Mouse (Mus musculus) layer of hippocampus, postnatal 36 days (tissue): ENCODE measurements around the gene Phc2. TPM values are rescaled to one million over a fixed set of nuclear protein-coding genes. Genes with fewer than 3 reads are reported as not detected.

Experiments
- DNase-seq, 2 experiments: peaks; one replicate each; pipeline ENCODE4 v3.0.0; 2022
- total RNA-seq, 2 experiments: library from RNA; stranded (reverse); gene quantifications; 2 replicates each; pipeline ENCODE4 v1.2.3; 2021

Phc2 gene
- total RNA-seq, 2 experiments from 2014 or later = 91.4 to 96.9 TPM

- DNase-seq = no peak
These were observed 88.6 kb downstream of the Phc2 start for GRCm38 (mm10) chr4:128743031-128743626.

DNA sequence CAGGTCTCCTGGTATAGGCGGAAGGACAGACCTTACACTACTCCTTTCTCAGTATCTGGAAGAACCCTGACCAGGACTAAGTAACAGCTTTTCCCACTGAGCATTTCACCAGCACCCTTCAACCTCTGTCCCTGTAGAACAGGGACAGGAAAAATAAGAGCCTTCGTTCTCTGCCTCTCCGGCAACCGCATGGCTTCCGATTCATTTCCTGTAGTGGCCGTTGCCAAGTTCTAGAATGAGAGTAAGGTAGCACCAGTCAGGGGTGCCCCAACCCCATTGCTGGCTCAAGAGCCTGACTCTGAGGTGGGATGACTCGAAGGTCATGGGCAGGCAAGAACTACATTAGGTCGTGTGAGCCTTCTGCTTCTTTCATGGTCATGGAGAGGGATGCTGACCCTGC, 90.7 kb downstream of the Phc2 start:
- no peak for DNase-seq

DNA sequence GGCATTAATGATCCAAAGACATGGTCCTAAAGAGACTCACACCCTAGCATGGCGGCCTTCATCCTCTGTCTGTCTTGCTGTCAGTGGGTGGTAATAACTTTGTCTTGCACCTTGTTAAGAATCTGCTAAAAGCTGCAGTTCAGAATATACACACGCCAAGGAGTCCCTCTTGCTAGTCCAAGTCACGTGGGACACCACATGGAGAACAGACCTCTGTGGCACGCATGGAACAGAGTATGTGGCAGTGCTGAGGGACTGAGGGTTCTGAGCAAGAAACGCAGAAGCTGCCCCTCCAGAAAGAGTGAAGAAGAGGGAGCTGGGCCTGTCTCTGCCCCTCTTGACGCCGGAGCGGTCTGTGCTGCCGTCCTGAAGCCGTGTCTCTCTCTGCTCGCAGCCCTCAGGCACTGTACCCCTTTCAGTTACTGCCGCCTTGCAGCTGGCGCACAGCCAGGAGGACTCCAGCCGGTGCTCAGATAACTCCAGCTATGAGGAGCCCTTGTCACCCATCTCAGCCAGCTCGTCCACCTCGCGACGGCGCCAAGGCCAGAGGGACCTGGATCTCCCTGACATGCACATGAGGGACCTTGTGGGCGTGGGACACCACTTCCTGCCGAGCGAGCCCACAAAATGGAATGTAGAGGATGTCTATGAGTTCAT, 93.2 kb downstream of the Phc2 start:
- no peak for DNase-seq

- DNase-seq = no peak
These were observed 93.8 kb downstream of the Phc2 start for GRCm38 (mm10) chr4:128748309-128748708.

DNA sequence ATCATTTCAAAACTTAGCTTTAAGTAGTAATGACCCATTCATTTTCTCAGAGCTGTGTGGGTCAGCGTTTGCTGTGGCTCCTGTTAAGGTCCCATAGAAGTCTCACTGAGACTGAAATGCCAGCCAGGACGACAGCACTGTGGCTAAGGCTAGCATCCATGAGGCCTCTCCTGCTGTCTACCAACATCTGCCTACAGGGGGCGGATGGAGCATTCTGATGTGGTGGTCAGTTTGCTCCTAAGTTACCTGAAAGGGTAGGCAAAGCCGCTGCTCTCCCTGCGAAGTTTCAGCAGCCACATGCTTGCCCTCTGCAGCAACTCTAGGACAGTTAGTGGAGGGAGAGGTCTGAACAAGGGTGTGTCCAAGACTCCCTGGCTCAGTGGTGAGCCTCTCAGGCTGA, 96.5 kb downstream of the Phc2 start:
- no peak for DNase-seq

GRCm38 (mm10) chr4:128752031-128752757, 97.7 kb downstream of the Phc2 start:
- DNase-seq = no peak

GRCm38 (mm10) chr4:128753571-128753970, 99.1 kb downstream of the Phc2 start:
- DNase-seq = no peak

DNA sequence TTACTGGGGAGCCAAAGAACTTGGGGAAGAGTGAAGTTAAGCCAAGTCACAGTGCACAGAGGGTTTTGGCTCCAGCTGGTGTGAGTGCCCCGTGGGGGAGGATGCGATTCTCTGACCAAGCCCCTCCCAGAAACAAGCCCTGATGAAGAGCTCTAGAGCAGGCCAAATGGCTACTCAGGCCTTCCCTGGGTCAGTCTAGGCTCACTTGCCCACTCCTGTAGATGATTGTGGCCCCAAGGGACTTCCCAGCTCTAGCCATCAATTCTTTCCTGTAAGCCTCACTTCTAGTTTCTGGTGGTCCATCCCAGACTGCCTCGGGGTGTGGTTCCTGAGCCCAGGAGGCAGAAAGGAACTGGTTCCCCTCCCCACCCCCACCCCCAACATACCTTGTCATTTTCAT, 100.6 kb downstream of the Phc2 start, which contains the start of gene A3galt2:
Gene A3galt2, plus strand, starts transcription at position 301 of the 400 bp plus-strand sequence.
- no peak for DNase-seq

GRCm38 (mm10) chr4:128755900-128756299, 101.4 kb downstream of the Phc2 start:
- DNase-seq = no peak

- no peak for DNase-seq
These were observed 104.7 kb downstream of the Phc2 start for GRCm38 (mm10) chr4:128759214-128759613.

- no peak for DNase-seq
These were observed 105.5 kb downstream of the Phc2 start for GRCm38 (mm10) chr4:128760029-128760428.

GRCm38 (mm10) chr4:128766929-128767328, 112.4 kb downstream of the Phc2 start:
- DNase-seq = no peak

GRCm38 (mm10) chr4:128768120-128768519, 113.6 kb downstream of the Phc2 start:
- DNase-seq = no peak

DNA sequence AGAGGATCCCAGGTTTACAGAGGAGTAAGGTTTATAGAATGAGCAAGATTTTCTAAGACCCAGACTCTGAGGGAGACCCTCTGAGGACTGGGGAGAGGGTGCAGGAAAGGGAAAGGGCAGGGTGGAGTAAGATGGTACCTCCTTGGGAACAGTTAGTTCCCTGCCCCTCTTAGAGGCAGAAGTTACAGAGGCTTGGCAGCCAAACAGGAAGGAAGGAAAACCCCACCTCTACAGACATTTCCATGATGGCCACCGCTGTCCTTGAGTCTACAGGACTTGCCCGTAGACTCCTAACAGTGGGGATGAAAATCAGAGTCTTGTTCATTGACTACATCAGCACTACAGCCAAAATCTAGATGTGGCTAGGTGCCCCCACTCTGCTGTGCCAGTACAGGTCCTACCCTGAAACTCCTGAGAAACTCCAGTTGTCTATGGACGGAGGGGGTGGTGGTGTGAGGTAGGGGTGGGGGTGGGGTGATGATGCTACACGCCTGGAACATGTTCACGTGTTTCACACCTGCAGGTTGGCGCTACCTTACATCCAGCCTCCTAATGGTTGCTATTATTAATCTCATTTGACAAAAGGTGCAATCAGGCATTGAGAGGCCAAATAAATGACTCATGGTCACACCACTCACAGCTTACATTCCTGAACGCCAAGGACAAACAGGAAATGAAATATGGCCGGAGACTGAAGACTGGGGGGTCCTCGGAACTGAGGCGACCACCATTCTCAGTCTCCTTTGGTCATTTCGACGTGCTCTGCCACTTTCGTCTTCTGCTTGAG, 115.3 kb downstream of the Phc2 start:
- DNase-seq = no peak

DNA sequence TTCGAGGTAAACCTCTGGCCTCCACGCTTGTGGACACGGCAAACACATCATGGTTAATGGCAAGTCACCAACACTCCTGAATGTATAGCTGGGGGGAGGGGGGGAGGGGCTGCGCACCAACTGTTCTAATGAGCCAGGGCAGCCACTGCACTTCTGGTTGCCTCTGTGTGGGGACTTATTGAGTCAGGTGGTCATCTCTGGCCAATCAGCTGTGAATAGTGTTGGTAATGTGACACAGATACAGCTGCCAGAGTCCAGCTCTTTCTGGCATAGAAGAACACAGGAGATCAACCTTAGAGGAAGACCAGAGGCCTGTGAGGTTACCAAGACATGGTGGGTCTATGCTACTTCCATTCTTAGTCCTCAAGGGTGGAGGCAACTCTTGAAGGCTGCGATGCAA, 116.2 kb downstream of the Phc2 start:
- DNase-seq = no peak

GRCm38 (mm10) chr4:128773820-128774219, 119.3 kb downstream of the Phc2 start:
- DNase-seq = no peak

DNA sequence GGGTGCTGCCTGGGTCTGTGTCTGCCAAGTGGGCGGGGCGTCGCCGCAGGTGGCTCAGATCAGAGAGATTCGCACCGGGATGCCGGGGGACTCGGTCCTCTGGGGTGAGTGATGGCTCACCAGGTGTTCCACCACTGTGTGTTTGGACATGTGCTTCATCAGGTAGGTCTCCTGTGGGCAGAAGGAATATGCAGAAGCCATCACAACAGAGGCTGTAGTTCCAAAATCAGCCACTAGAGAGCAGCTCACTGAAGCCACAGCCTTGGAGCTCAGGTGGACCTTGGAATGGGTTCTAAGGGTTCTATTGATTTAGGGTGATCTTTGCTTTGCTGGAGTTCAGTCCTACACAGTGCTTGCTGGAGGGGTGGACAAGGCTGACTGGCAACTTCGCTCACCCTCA, 120.0 kb downstream of the Phc2 start:
- no peak for DNase-seq

DNA sequence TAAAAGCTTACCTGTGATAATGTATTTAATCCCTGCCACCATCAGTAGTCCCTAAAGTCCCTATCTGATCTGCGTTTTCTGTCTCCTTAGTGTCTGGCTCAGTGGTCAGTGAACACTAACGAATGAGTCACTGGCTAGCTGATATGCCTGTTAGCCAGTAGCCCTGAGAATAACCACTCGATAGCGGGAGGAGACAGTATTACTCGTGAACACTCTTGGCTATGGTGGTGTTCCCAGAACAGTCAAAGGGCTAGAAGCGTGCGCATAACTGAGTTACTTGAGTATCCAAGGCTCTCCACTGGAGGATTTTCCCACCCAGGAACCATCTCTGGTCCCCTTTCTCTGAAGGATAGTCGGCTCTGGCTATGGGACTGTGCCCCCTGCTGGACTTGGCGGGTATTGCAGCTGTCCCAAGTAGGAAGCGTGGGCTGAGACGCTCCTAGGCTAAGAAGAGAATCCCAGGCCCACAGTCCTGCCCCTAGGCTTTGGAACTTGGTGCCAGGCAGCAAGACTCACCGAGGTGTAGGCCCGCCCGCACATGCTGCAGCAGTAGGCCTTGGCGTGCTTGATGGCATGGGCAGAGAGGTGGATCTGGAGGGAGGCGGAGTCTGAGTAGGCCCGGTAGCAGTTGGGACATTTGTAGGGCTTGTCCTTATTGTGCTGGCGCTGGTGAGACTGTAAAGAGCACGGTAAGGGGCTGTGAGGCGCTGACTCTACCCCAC, 122.2 kb downstream of the Phc2 start:
- peak; percentile 44 to 58 for DNase-seq

GRCm38 (mm10) chr4:128777593-128777992, 123.1 kb downstream of the Phc2 start:
- DNase-seq = no peak

DNA sequence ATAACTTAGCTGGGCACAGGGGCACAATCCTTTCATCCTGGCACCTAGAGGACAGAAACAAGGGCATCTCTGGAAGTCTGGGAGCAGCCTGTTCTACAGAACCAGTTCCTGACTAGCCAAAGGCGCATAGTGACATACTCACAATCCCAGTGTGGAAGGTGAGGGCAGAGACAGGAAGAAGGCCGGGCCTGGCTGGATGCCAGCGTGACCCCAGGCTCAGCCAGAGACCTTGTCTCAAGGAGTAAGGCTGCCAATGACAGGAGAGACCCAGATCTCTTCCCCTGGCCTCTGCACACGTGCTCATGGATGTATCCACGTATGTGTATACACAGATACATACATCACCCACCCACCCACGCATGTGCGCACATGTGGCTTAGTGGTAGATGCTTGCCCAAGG, 127.5 kb downstream of the Phc2 start:
- no peak for DNase-seq

GRCm38 (mm10) chr4:128782645-128783044, 128.1 kb downstream of the Phc2 start:
- no peak for DNase-seq

GRCm38 (mm10) chr4:128784950-128785631, 130.6 kb downstream of the Phc2 start:
- DNase-seq = no peak
